Mouse (Mus musculus) heart, adult 2 months (tissue): ENCODE data around the gene Zfp46.

Experiments
- CTCF ChIP-seq: fragments of 200-600 bp; IDR thresholded peaks from 2 replicates; pipeline ENCODE4 v1.8.1; 2022; ENCODE audit warnings: antibody characterized with exemption, mild to moderate bottlenecking, moderate library complexity
- EP300 ChIP-seq: fragments of 200-500 bp; IDR thresholded peaks from 2 replicates; pipeline ENCODE4 v1.6.1; 2011; ENCODE audit warnings: low read depth, low read length, control low read depth; ENCODE audit not compliant: insufficient read depth
- POLR2A ChIP-seq: fragments of 200-500 bp; IDR thresholded peaks from 2 replicates; pipeline ENCODE4 v1.6.1; 2011; ENCODE audit warnings: mild to moderate bottlenecking, low read depth, low read length, control low read depth; ENCODE audit not compliant: insufficient read depth

GRCm38 (mm10) chr4:136320016-136320415 is 35.5 kb downstream of the Zfp46 start:
- TF ChIP-seq POLR2A (no peak), CTCF (no peak), EP300 (no peak)
